Mouse (Mus musculus): ENCODE data around the gene Dnah6. TPM values are rescaled to one million over a fixed set of nuclear protein-coding genes. Genes with fewer than 3 reads are reported as not detected.
A peak's percentile ranks its signal among the peaks of the same experiment; 100 is the strongest.

The Dnah6 gene
- total RNA-seq, 2 experiments from 2014 or later = 0.22 to 0.45 TPM

- DNase-seq = peak in 1 of 2 experiments; percentile 17
- intact Hi-C loops (cut with DNase I) = no loop called here
Observed at GRCm38 (mm10) chr6:72989028-72989736, 232.3 kb downstream of the Dnah6 start.

DNA sequence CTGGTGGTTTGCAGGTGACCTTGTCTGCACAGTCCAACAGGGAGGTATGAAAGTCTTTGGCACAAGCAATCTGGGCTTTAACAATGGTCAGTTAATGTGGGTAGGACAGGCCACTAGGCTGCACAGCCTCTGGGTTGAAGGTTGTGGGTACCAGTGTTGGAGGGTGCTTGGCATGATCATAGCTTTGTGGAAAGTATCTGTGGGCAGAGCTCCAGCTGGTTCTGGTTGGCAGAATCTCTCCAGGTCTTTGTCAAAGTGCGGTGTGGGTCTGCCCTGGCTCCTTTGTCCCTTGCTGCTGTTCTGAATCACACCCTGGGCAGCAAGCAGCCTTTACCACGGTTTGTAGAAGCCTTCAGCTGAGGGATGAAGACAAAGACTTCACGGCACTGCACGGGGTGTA, 238.9 kb downstream of the Dnah6 start:
- intact Hi-C loops (cut with DNase I) = no loop called here
- no peak for DNase-seq

DNA sequence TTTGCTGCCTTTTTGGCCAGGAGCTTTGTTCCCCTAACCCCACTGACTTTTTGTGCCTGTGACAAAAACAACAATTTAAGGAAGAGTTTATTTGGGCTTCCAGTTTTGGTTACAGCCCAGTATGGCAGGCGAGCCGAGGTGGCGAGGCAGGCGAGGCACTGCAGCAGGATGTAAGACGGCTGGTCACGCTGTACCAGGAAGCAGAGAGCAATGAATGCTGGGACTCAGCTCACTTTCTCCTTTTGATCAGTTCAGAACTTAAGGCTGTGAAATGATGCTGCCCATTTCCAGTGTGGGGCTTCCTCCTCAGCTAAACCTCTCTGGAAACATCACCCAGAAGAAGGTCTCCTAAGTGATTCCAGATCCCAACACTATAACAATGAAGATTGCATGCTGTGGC, 239.6 kb downstream of the Dnah6 start:
- intact Hi-C loops (cut with DNase I) = no loop called here
- DNase-seq = peak; percentile 25 to 29

DNA sequence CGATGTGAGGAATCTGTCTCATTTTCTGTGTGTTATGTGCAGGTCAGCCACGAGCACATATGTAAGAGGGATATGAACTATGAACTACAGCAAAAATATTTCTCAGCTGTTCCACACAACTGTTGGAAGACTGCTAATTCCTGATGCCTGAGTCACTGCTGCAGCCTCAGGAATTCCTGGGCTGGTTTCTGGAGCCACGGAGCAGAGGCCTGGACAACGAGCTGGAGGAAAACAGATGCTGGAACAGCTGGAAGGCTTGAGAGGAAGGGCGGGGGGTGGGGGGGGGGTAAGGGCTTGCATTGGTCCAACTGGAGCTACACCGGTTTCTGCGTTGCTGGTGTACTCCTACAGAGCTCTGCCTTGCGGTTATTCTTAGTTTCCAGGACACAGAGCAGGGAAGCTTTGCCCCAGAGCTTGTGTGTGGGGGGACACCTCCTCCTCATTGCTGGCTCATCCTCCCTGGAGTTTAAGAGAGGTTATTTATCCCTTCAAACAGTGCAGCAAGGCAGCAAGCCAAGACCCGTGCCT, 240.3 kb downstream of the Dnah6 start:
- DNase-seq = peak; percentile 56 to 59
- intact Hi-C loops (cut with DNase I) = no loop called here

GRCm38 (mm10) chr6:72976866-72977265, 244.6 kb downstream of the Dnah6 start:
- intact Hi-C loops (cut with DNase I) = no loop called here
- peak; percentile 37 to 61 for DNase-seq

- no peak for DNase-seq
- intact Hi-C loops (cut with DNase I) = no loop called here
Observed at GRCm38 (mm10) chr6:72971074-72971473, 250.4 kb downstream of the Dnah6 start.

DNA sequence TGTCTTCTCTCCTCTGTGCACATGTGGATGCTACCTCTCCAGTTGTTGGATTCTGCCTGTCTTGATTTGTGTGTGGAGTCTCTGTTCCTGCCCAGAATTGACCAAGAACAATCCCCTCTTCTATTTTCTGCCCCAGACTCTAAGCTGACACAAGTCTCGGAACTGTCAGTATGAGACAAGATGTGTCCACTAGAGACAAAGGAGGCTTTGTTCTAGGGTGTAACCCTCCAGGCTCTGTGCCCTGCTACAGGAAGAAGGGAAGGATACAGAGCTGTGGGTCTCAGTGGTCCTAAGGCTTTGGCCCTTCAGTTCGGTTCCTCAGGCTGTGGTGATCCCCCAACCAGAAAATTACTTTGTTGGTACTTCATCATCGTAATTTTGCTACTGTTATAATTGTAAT, 251.7 kb downstream of the Dnah6 start:
- no peak for DNase-seq
- intact Hi-C loops (cut with DNase I) = no loop called here

Other genes with a start within 250 kb of the Dnah6 start
- 100 to 1,000 TPM; 525 to 538 TPM for gene Suclg1, start 26.7 kb upstream of the Dnah6 start, total RNA-seq (2021)
- gene 4931417E11Rik, start 248.0 kb upstream of the Dnah6 start, total RNA-seq (2021) = not detected